Mouse (Mus musculus): ENCODE data around the gene Fmod. TPM values are rescaled to one million over a fixed set of nuclear protein-coding genes. Genes with fewer than 3 reads are reported as not detected.

Fmod gene
- polyA plus RNA-seq, 1 experiment from 2014 or later: 0.23 TPM

DNA sequence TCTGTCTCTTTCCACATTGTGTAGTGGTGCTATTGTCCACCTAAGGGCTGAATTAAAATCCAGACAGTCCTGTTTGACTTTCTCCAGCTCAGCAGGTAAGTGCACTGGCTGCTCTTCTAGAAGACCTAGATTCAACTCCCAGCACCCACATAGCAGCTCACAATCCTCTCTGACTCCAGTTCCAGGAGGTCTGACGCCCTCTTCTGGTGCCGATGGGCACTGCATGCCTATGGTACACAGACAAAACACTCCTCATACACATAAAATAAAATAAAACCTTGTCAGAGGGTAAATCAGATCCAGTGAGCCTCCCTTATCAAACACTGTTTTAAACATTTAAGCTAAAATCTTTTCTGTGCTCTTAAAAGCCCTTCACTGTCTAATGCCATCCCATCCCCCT is 562 bp upstream of the Fmod start:
- no peak for ATAC-seq (ENCODE audit: low read depth)
- H3K4me3 ChIP-seq (ENCODE audit: low read depth, low read length): no peak overlapping the region
- H3K9me3 ChIP-seq (ENCODE audit: control insufficient read depth, low read length): no peaks in the 10 kb centered on the region
- H3K27me3 ChIP-seq (ENCODE audit: control insufficient read depth, insufficient read depth, low read length): no peaks in the 10 kb centered on the region
- H3K4me2 ChIP-seq (ENCODE audit: low read depth, low read length): no peak overlapping the region
- no peak overlapping the region for H3K9ac ChIP-seq (replicated peaks; ENCODE audit: low read depth, low read length)
- no peaks in the 10 kb centered on the region for H3K4me1 ChIP-seq (ENCODE audit: control insufficient read depth, insufficient read depth, low read length)
- WGBS: 66% methylated on average over 2 of the region's 2 CpGs
- no peak overlapping the region for H3K27ac ChIP-seq (ENCODE audit: low read depth, low read length)
- H3K36me3 ChIP-seq (ENCODE audit: control insufficient read depth, insufficient read depth, low read length): no peaks in the 10 kb centered on the region

DNA sequence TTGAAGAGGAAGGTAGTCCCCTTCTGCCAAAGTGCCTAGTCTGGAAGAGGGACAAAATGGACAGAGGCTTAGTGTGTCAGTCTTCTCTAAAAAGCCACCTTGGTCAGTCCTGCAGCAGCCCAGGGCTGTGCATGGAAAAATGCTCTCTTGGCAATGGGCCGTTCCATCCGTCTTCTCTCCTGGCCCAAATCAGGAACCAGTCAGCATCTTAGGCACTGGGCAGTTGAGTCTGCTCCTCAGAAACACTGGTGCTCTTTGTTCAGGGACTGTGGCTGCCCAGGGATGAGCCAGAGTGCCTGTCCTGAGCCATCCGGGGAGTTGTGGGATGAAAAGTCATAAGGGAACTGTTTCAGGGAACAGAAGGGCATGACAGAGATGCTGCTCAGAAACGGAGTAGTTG is 1.3 kb downstream of the Fmod start:
- H3K27me3 ChIP-seq (ENCODE audit: control insufficient read depth, insufficient read depth, low read length): no peaks in the 10 kb centered on the region
- H3K4me2 ChIP-seq (ENCODE audit: low read depth, low read length): no peak overlapping the region
- WGBS: 84% methylated on average over 4 of the region's 4 CpGs
- ATAC-seq (ENCODE audit: low read depth): no peak
- no peaks in the 10 kb centered on the region for H3K9me3 ChIP-seq (ENCODE audit: control insufficient read depth, low read length)
- H3K9ac ChIP-seq (replicated peaks; ENCODE audit: low read depth, low read length): no peak overlapping the region
- H3K4me3 ChIP-seq (ENCODE audit: low read depth, low read length): no peak overlapping the region
- no peak overlapping the region for H3K27ac ChIP-seq (ENCODE audit: low read depth, low read length)
- no peaks in the 10 kb centered on the region for H3K36me3 ChIP-seq (ENCODE audit: control insufficient read depth, insufficient read depth, low read length)
- H3K4me1 ChIP-seq (ENCODE audit: control insufficient read depth, insufficient read depth, low read length): peaks cover 4% of the 10 kb centered on the region; the same call in 1 of the 2 replicates

DNA sequence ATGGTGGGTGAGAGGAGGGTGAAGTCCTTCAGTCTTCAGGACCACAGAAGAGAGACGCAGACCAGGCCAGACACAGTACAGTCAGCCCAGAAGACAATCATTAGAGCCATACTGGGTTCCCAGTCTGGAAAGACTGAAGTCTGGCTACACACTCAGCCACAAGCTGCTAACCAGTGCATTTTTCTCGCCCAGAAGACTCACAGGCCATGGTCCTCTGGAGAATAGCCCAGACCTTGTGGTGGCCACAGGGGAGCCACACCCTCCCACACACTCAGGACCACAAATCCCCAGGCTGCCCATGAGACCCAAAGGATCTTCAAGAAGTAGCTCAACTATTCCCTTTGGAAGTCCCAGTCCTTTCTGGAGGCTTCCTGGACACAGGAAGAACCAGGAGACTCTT is 2.3 kb downstream of the Fmod start:
- no peak for ATAC-seq (ENCODE audit: low read depth)
- no peaks in the 10 kb centered on the region for H3K36me3 ChIP-seq (ENCODE audit: control insufficient read depth, insufficient read depth, low read length)
- no peak overlapping the region for H3K9ac ChIP-seq (replicated peaks; ENCODE audit: low read depth, low read length)
- peaks cover 4% of the 10 kb centered on the region; the same call in 1 of the 2 replicates for H3K4me1 ChIP-seq (ENCODE audit: control insufficient read depth, insufficient read depth, low read length)
- no peaks in the 10 kb centered on the region for H3K27me3 ChIP-seq (ENCODE audit: control insufficient read depth, insufficient read depth, low read length)
- WGBS: 87% methylated on average over 2 of the region's 2 CpGs
- no peaks in the 10 kb centered on the region for H3K9me3 ChIP-seq (ENCODE audit: control insufficient read depth, low read length)
- H3K4me3 ChIP-seq (ENCODE audit: low read depth, low read length): no peak overlapping the region
- no peak overlapping the region for H3K27ac ChIP-seq (ENCODE audit: low read depth, low read length)
- H3K4me2 ChIP-seq (ENCODE audit: low read depth, low read length): no peak overlapping the region

DNA sequence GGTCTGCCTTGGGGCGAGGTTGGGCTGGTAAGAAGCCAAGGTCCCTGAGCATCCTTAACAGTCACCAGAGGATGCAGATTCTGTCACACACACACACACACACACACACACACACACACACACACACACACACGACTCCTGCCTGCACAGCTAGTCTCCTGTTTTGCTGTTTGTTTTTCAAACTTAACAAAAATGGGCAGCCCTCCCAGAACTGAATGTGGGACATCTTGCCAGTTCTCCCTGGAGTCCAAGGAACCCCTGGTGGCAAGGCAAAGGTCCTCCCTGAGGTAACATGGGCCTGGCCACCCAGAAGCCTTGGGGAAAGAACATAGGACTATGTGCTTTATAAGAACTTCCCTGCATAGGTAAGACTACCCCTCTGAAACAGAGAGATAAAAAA is 4.8 kb downstream of the Fmod start:
- ATAC-seq (ENCODE audit: low read depth): no peak
- H3K4me2 ChIP-seq (ENCODE audit: low read depth, low read length): no peak overlapping the region
- H3K9me3 ChIP-seq (ENCODE audit: control insufficient read depth, low read length): no peaks in the 10 kb centered on the region
- H3K27ac ChIP-seq (ENCODE audit: low read depth, low read length): no peak overlapping the region
- H3K4me3 ChIP-seq (ENCODE audit: low read depth, low read length): no peak overlapping the region
- peaks cover 8% of the 10 kb centered on the region; the same call in 1 of the 2 replicates for H3K4me1 ChIP-seq (ENCODE audit: control insufficient read depth, insufficient read depth, low read length)
- H3K27me3 ChIP-seq (ENCODE audit: control insufficient read depth, insufficient read depth, low read length): no peaks in the 10 kb centered on the region
- WGBS: 65% methylated on average over 2 of the region's 2 CpGs
- H3K36me3 ChIP-seq (ENCODE audit: control insufficient read depth, insufficient read depth, low read length): no peaks in the 10 kb centered on the region
- H3K9ac ChIP-seq (replicated peaks; ENCODE audit: low read depth, low read length): no peak overlapping the region

- no peaks in the 10 kb centered on the region for H3K27me3 ChIP-seq (ENCODE audit: control insufficient read depth, insufficient read depth, low read length)
- H3K4me1 ChIP-seq (ENCODE audit: control insufficient read depth, insufficient read depth, low read length): peaks cover 8% of the 10 kb centered on the region; the same call in 1 of the 2 replicates
- no peaks in the 10 kb centered on the region for H3K36me3 ChIP-seq (ENCODE audit: control insufficient read depth, insufficient read depth, low read length)
- H3K4me3 ChIP-seq (ENCODE audit: low read depth, low read length): no peak overlapping the region
- no peak overlapping the region for H3K4me2 ChIP-seq (ENCODE audit: low read depth, low read length)
- 12% methylated on average over 1 of the region's 1 CpGs for WGBS
- no peaks in the 10 kb centered on the region for H3K9me3 ChIP-seq (ENCODE audit: control insufficient read depth, low read length)
- no peak overlapping the region for H3K9ac ChIP-seq (replicated peaks; ENCODE audit: low read depth, low read length)
- no peak overlapping the region for H3K27ac ChIP-seq (ENCODE audit: low read depth, low read length)
- ATAC-seq (ENCODE audit: low read depth): no peak
These were observed 5.3 kb downstream of the Fmod start for GRCm38 (mm10) chr1:134042341-134042740.

GRCm38 (mm10) chr1:134044805-134045204 is 7.8 kb downstream of the Fmod start:
- H3K27ac ChIP-seq (ENCODE audit: low read depth, low read length): no peak overlapping the region
- no peaks in the 10 kb centered on the region for H3K9me3 ChIP-seq (ENCODE audit: control insufficient read depth, low read length)
- H3K27me3 ChIP-seq (ENCODE audit: control insufficient read depth, insufficient read depth, low read length): no peaks in the 10 kb centered on the region
- H3K9ac ChIP-seq (replicated peaks; ENCODE audit: low read depth, low read length): no peak overlapping the region
- no peak overlapping the region for H3K4me3 ChIP-seq (ENCODE audit: low read depth, low read length)
- WGBS: 94% methylated on average over 6 of the region's 6 CpGs
- no peak for ATAC-seq (ENCODE audit: low read depth)
- H3K36me3 ChIP-seq (ENCODE audit: control insufficient read depth, insufficient read depth, low read length): no peaks in the 10 kb centered on the region
- H3K4me2 ChIP-seq (ENCODE audit: low read depth, low read length): no peak overlapping the region
- H3K4me1 ChIP-seq (ENCODE audit: control insufficient read depth, insufficient read depth, low read length): peaks cover 8% of the 10 kb centered on the region; the same call in 1 of the 2 replicates

DNA sequence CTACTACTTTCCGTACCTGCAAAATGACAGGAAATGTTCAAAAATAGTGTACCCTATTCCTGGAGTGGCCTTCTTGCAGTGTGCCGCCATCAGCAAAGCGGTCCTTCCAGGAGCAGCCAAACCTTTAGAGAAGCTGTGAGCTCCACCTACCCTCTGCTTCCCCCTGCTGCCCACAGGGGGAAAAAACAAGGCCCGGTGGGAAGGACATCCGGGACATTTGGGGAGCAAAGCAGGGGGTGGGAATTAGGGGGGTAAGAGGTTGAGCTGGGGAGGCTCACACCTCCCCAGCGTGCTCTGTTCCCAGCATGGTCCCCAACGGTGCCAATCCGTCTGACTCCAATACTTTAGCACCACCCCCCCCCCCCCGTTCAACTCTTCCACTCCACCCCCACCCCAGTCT is 8.9 kb downstream of the Fmod start:
- Histone ChIP-seq H3K4me1 (ENCODE audit: control insufficient read depth, insufficient read depth, low read length) (peaks cover 8% of the 10 kb centered on the region; the same call in 1 of the 2 replicates), H3K4me3 (ENCODE audit: low read depth, low read length) (0 out of 2 replicates have a peak overlapping the region, but pooled peaks have one; percentile 4), H3K9ac (replicated peaks; ENCODE audit: low read depth, low read length) (peak overlapping the region; percentile 32; the same call in 1 of the 2 replicates), H3K27me3 (ENCODE audit: control insufficient read depth, insufficient read depth, low read length) (no peaks in the 10 kb centered on the region), H3K9me3 (ENCODE audit: control insufficient read depth, low read length) (no peaks in the 10 kb centered on the region), H3K36me3 (ENCODE audit: control insufficient read depth, insufficient read depth, low read length) (no peaks in the 10 kb centered on the region), H3K27ac (ENCODE audit: low read depth, low read length) (no peak overlapping the region), H3K4me2 (ENCODE audit: low read depth, low read length) (peak overlapping the region; percentile 43)
- ATAC-seq (ENCODE audit: low read depth): peak; percentile 79
- 8% methylated on average over 9 of the region's 9 CpGs for WGBS

DNA sequence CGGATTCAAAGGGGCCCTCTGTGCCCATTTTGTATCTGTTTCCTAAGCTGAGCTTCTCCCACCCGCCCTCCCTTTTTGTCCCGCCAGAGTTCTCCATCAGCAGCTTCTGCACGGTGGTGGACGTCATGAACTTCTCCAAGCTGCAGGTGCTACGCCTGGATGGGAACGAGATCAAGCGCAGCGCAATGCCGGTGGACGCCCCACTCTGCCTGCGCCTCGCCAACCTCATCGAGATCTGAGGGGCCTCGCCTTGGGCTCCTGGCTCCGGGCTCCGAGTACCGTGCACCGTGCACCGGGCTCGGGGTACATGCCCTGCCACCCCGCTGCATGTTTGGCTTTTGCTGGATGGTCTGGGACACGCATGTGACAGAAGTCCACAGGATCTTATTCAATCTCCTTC is 9.3 kb downstream of the Fmod start:
- Histone ChIP-seq H3K4me1 (ENCODE audit: control insufficient read depth, insufficient read depth, low read length) (peaks cover 8% of the 10 kb centered on the region; the same call in 1 of the 2 replicates), H3K36me3 (ENCODE audit: control insufficient read depth, insufficient read depth, low read length) (no peaks in the 10 kb centered on the region), H3K4me3 (ENCODE audit: low read depth, low read length) (0 out of 2 replicates have a peak overlapping the region, but pooled peaks have one; percentile 4), H3K27me3 (ENCODE audit: control insufficient read depth, insufficient read depth, low read length) (no peaks in the 10 kb centered on the region), H3K9me3 (ENCODE audit: control insufficient read depth, low read length) (no peaks in the 10 kb centered on the region), H3K4me2 (ENCODE audit: low read depth, low read length) (peak overlapping the region; percentile 43), H3K9ac (replicated peaks; ENCODE audit: low read depth, low read length) (peak overlapping the region; percentile 32; the same call in 1 of the 2 replicates), H3K27ac (ENCODE audit: low read depth, low read length) (no peak overlapping the region)
- 32% methylated on average over 20 of the region's 23 CpGs for WGBS
- ATAC-seq (ENCODE audit: low read depth): 0 out of 2 replicates have a peak, but pooled peaks have one; percentile 12

GRCm38 (mm10) chr1:134047431-134047830 is 10.4 kb downstream of the Fmod start:
- no peak for ATAC-seq (ENCODE audit: low read depth)

More at GRCm38 (mm10) chr1:134047431-134047830, 10.4 kb downstream of the Fmod start:
- no peaks in the 10 kb centered on the region for H3K27me3 ChIP-seq (ENCODE audit: control insufficient read depth, insufficient read depth, low read length)
- no peak overlapping the region for H3K27ac ChIP-seq (ENCODE audit: low read depth, low read length)
- H3K36me3 ChIP-seq (ENCODE audit: control insufficient read depth, insufficient read depth, low read length): no peaks in the 10 kb centered on the region
- WGBS: 80% methylated on average over 6 of the region's 6 CpGs
- peaks cover 6% of the 10 kb centered on the region; the same call in 1 of the 2 replicates for H3K4me1 ChIP-seq (ENCODE audit: control insufficient read depth, insufficient read depth, low read length)
- no peak overlapping the region for H3K4me3 ChIP-seq (ENCODE audit: low read depth, low read length)
- H3K9ac ChIP-seq (replicated peaks; ENCODE audit: low read depth, low read length): no peak overlapping the region
- H3K9me3 ChIP-seq (ENCODE audit: control insufficient read depth, low read length): no peaks in the 10 kb centered on the region
- H3K4me2 ChIP-seq (ENCODE audit: low read depth, low read length): no peak overlapping the region

Measured in neural tube, embryonic 14.5 days (tissue).